Mouse (Mus musculus) stomach, embryonic 15.5 days (tissue): ENCODE data around the gene Ciapin1. TPM values are rescaled to one million over a fixed set of nuclear protein-coding genes. Genes with fewer than 3 reads are reported as not detected.

ENCODE experiments used
- ATAC-seq: fragments of 200-750 bp; cut with Nextera tagmentation; 2 replicates; pipeline ENCODE4 v1.8.0; 2017; ENCODE audit warnings: low read depth, moderate number of reproducible peaks, moderate TSS enrichment; ENCODE audit not compliant: insufficient read depth, low FRiP score
- H3K27ac ChIP-seq: fragments of 300-500 bp; sonication (generic); 2 replicates; pipeline ENCODE4 v1.5.1; 2015; ENCODE audit warnings: mild to moderate bottlenecking, inconsistent platforms
- H3K27me3 ChIP-seq: fragments of 300-500 bp; sonication (generic); replicated peaks from 2 replicates; pipeline ENCODE4 v1.6.1; 2015; ENCODE audit warnings: inconsistent platforms
- H3K36me3 ChIP-seq: fragments of 300-500 bp; sonication (generic); 2 replicates; pipeline ENCODE4 v1.6.1; 2015; ENCODE audit warnings: inconsistent platforms
- H3K4me1 ChIP-seq: fragments of 300-500 bp; sonication (generic); 2 replicates; pipeline ENCODE4 v1.6.1; 2015; ENCODE audit warnings: inconsistent platforms
- H3K4me2 ChIP-seq: fragments of 300-500 bp; sonication (generic); 2 replicates; pipeline ENCODE4 v1.6.1; 2015; ENCODE audit warnings: mild to moderate bottlenecking, inconsistent platforms
- H3K4me3 ChIP-seq: fragments of 300-500 bp; sonication (generic); replicated peaks from 2 replicates; pipeline ENCODE4 v1.5.1; 2015; ENCODE audit warnings: inconsistent platforms
- H3K9ac ChIP-seq: fragments of 300-500 bp; sonication (generic); 2 replicates; pipeline ENCODE4 v1.6.1; 2015; ENCODE audit warnings: inconsistent platforms
- H3K9me3 ChIP-seq: fragments of 300-500 bp; sonication (generic); 2 replicates; pipeline ENCODE4 v1.6.1; 2016; ENCODE audit warnings: inconsistent platforms
- WGBS: fragments of 180-500 bp; shearing (Covaris S2); methylation state at CpG from one replicate; pipeline ENCODE4 v1.1.7; 2015; 5-methylcytosine and 5-hydroxymethylcytosine counted together
- polyA plus RNA-seq: library from polyadenylated mRNA; unstranded; fragments of >200 nt; fragmentation: Nextera tagmentation; extraction: Ambion mirVana; gene quantifications from 2 replicates; pipeline ENCODE4 v1.2.1, GENCODE M21; 2015

The Ciapin1 gene
- polyA plus RNA-seq, 1 experiment from 2014 or later = 89.4 TPM

DNA sequence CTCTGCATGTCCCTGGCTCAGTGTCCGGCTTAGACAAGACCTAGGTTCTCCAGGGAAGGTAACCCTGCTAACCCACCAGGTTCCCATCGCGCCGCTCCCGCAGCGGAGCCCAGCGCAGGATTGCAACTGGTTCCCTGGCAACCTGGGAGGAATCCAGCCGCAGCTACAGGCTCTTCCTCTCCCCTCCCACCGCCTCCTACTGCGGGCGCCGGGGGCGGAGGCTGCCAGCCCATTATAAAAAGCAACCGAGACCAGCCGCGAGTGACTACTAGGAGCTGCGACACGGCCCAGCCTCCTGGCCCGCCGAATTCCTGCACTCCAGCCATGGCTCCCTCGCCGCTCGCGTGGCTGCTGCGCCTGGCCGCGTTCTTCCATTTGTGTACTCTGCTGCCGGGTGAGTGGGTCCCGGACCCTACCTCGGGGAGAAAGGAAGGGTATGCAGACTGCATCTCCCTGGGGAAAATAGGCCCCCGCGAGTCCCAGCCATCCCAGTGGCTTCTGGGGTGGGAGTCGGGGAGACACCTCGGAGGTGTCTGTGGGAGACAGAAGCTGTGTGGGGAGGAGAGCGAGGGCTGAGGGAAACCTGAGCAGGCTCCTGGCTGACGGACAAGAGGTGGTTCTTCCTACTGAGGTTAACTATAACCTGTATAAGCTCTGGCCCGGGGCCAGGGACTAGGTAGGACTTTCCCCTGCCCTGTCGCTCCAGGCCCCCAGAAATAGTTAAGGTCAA, 66.1 kb downstream of the Ciapin1 start, which contains the start of gene Cx3cl1:
Cx3cl1 (plus strand) TSS at position 69 of the 730 bp plus-strand sequence.
- Histone ChIP-seq H3K4me2 (peak within 1 kb of the TSS; percentile 93), H3K9me3 (no peaks in the 10 kb centered on the region), H3K4me3 (peak within 1 kb of the TSS; percentile 54), H3K36me3 (no peaks in the 10 kb centered on the region), H3K9ac (peak within 1 kb of the TSS; percentile 56; the same call in 1 of the 2 replicates), H3K27ac (peak within 1 kb of the TSS; percentile 68), H3K27me3 (peaks cover 26% of the 10 kb centered on the region), H3K4me1 (peaks cover 27% of the 10 kb centered on the region)
- ATAC-seq = peak; percentile 58
- 1% methylated on average over 38 of the region's 38 CpGs for WGBS

DNA sequence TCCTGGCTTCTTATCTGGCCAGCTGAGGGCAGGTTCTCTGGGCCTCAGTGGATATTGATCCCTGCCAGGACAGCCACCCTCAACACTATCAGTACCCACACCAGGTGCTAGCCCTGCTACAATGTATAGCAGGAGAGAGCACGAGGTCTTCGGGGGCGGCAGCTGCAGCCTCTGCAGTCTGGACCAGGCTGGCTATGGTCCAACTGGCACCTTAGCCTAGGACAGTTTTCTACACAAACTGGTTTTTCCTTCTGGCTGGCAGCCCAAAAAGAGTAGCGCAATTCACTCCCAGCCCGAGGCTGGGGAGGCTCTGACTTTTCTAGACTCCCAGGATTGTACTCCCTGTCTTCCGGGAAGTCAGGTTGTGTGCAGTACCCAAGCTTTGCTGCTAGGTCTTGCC, 67.2 kb downstream of the Ciapin1 start:
- WGBS = 26% methylated on average over 6 of the region's 6 CpGs

More for the DNA sequence above, 67.2 kb downstream of the Ciapin1 start:
- Histone ChIP-seq H3K4me1 (peaks cover 27% of the 10 kb centered on the region), H3K27me3 (peaks cover 26% of the 10 kb centered on the region), H3K4me3 (no peak overlapping the region), H3K27ac (peak overlapping the region; percentile 68), H3K9ac (no peak overlapping the region), H3K36me3 (no peaks in the 10 kb centered on the region), H3K4me2 (peak overlapping the region; percentile 93; the same call in 1 of the 2 replicates), H3K9me3 (no peaks in the 10 kb centered on the region)
- ATAC-seq = peak; percentile 66

Other genes starting within 250 kb of the Ciapin1 start
- 33.0 and 34.9 TPM in 2 replicates for gene Rspry1, start 236.4 kb downstream of the Ciapin1 start, polyA plus RNA-seq
- 55.6 and 61.6 TPM in 2 replicates for gene Fam192a, start 236.4 kb downstream of the Ciapin1 start, polyA plus RNA-seq
- 129 and 137 TPM in 2 replicates for gene Arl2bp, start 171.8 kb downstream of the Ciapin1 start, polyA plus RNA-seq
- gene Pllp, start 142.1 kb downstream of the Ciapin1 start, polyA plus RNA-seq = 71.7 and 79.4 TPM in 2 replicates
- not detected in 2 replicates for gene Ccl22, start 92.8 kb downstream of the Ciapin1 start, polyA plus RNA-seq
- gene Cx3cl1, start 66.3 kb downstream of the Ciapin1 start, polyA plus RNA-seq = 10.1 and 14.3 TPM in 2 replicates
- gene Ccl17, start 27.9 kb downstream of the Ciapin1 start, polyA plus RNA-seq = 0.39 TPM in 1 of 2 replicates, not detected in the other
- gene Coq9, start within 50 bp of the Ciapin1 start, polyA plus RNA-seq = 75.8 and 84.2 TPM in 2 replicates
- gene Polr2c, start 19.1 kb upstream of the Ciapin1 start, polyA plus RNA-seq = 133 and 134 TPM in 2 replicates
- 26.9 and 29.8 TPM in 2 replicates for gene Dok4, start 38.0 kb upstream of the Ciapin1 start, polyA plus RNA-seq
- 25.8 and 26.5 TPM in 2 replicates for gene Ccdc102a, start 79.7 kb upstream of the Ciapin1 start, polyA plus RNA-seq
- gene Adgrg5, start 85.3 kb upstream of the Ciapin1 start, polyA plus RNA-seq = 0.59 and 0.65 TPM in 2 replicates
- 42.7 and 47.9 TPM in 2 replicates for gene Adgrg1, start 136.4 kb upstream of the Ciapin1 start, polyA plus RNA-seq
- gene Adgrg3, start 179.3 kb upstream of the Ciapin1 start, polyA plus RNA-seq = 3.1 and 3.6 TPM in 2 replicates
- 0.08 TPM in 1 of 2 replicates, not detected in the other for gene Drc7, start 216.7 kb upstream of the Ciapin1 start, polyA plus RNA-seq
- gene Katnb1, start 242.8 kb upstream of the Ciapin1 start, polyA plus RNA-seq = 15.1 and 19.7 TPM in 2 replicates